Mouse (Mus musculus): Measurements from ENCODE around the gene Lst1.

Gene Lst1

GRCm38 (mm10) chr17:35187959-35188610 lies at the start of gene Lst1:
TSS of gene Lst1 (minus strand) at chr17:35188439.
- no peak for DNase-seq

- DNase-seq: peak; percentile 61
These were observed 49.3 kb upstream of the Lst1 start for GRCm38 (mm10) chr17:35237504-35237903.

- peak; percentile 74 for DNase-seq
These were observed 48.8 kb upstream of the Lst1 start for GRCm38 (mm10) chr17:35236996-35237395.

- peak; percentile 99 for DNase-seq
These were observed 48.1 kb upstream of the Lst1 start for GRCm38 (mm10) chr17:35236390-35236746.

GRCm38 (mm10) chr17:35235614-35236389 lies 47.6 kb upstream of the Lst1 start, which contains the start of gene Nfkbil1:
TSS of gene Nfkbil1 (minus strand) at chr17:35235792.
- DNase-seq: peak; percentile 94

GRCm38 (mm10) chr17:35234903-35235302 lies 46.7 kb upstream of the Lst1 start:
- peak; percentile 60 for DNase-seq

GRCm38 (mm10) chr17:35234090-35234489 lies 45.9 kb upstream of the Lst1 start:
- peak; percentile 40 for DNase-seq

GRCm38 (mm10) chr17:35233114-35233980 lies 45.1 kb upstream of the Lst1 start, which contains the start of gene Atp6v1g2:
TSS of gene Atp6v1g2 (plus strand) at chr17:35233660.
- peak; percentile 52 for DNase-seq

- DNase-seq: no peak
These were observed 44.4 kb upstream of the Lst1 start for GRCm38 (mm10) chr17:35232659-35233058.

GRCm38 (mm10) chr17:35232043-35232442 lies 43.8 kb upstream of the Lst1 start:
- DNase-seq: peak; percentile 84

- no peak for DNase-seq
These were observed 42.8 kb upstream of the Lst1 start for GRCm38 (mm10) chr17:35231022-35231421.

- no peak for DNase-seq
These were observed 38.4 kb upstream of the Lst1 start for GRCm38 (mm10) chr17:35226561-35227046.

- no peak for DNase-seq
These were observed 37.2 kb upstream of the Lst1 start for GRCm38 (mm10) chr17:35225456-35225855.

GRCm38 (mm10) chr17:35224641-35225040 lies 36.4 kb upstream of the Lst1 start:
- no peak for DNase-seq

GRCm38 (mm10) chr17:35222299-35222698 lies 34.1 kb upstream of the Lst1 start:
- DNase-seq: no peak

- DNase-seq: no peak
These were observed 32.1 kb upstream of the Lst1 start, which contains the start of gene Gm16181 for GRCm38 (mm10) chr17:35220156-35220952. TSS of gene Gm16181 (plus strand) at chr17:35220834.

GRCm38 (mm10) chr17:35219601-35220041 lies 31.4 kb upstream of the Lst1 start:
- DNase-seq: peak; percentile 28

GRCm38 (mm10) chr17:35218516-35219193 lies 30.4 kb upstream of the Lst1 start:
- DNase-seq: no peak

- no peak for DNase-seq
These were observed 24.8 kb upstream of the Lst1 start for GRCm38 (mm10) chr17:35213071-35213470.

GRCm38 (mm10) chr17:35210593-35210992 lies 22.4 kb upstream of the Lst1 start:
- DNase-seq: no peak

GRCm38 (mm10) chr17:35209785-35210535 lies 21.7 kb upstream of the Lst1 start:
- no peak for DNase-seq
